Comparison of ENCODE assay signal across 25 mouse cellular contexts in genomic region chr8:46530541-46530940, GRCm38 (mm10). TPM values are rescaled to one million over a fixed set of nuclear protein-coding genes. Genes with fewer than 3 reads are reported as not detected.
DNase-seq lines count a peak whose midpoint lies in the region; ATAC-seq and TF ChIP-seq lines count a peak whose summit lies in the region.
"Had no signal": no experiment of that assay in that cellular context is flagged by ENCODE, and none has a peak within 500 bp of the region (broad histone marks: within the 10 kb centered on the region; RNA-seq: fewer than 3 reads in every experiment).

No protein-coding gene starts in this region.

- ATAC-seq in kidney, embryonic 14.5 days (ENCODE audit: low FRiP score, low TSS enrichment) = no peak
- ATAC-seq: CD4-positive, CD25-positive, alpha-beta regulatory T cell, adult 4 months; forebrain, embryonic 15.5 days; hindbrain, embryonic 16.5 days; intestine, embryonic 15.5 days had no signal

- no peak overlapping the region for H3K27ac ChIP-seq in kidney, adult 2 months (ENCODE audit: insufficient read depth, low read depth, low read length)
- no peak overlapping the region for H3K27ac ChIP-seq in kidney, embryonic 14.5 days (ENCODE audit: low read depth, low read length)
- H3K27ac ChIP-seq: embryonic facial prominence, embryonic 13.5 days; forebrain, embryonic 12.5 days; forebrain, embryonic 15.5 days; heart, embryonic 13.5 days; hindbrain, embryonic 10.5 days; hindbrain, embryonic 13.5 days; intestine, embryonic 15.5 days had no signal

- H3K9ac ChIP-seq in kidney, embryonic 14.5 days (ENCODE audit: low read depth, low read length) = no peak overlapping the region
- H3K9ac ChIP-seq: embryonic facial prominence, embryonic 13.5 days; forebrain, embryonic 12.5 days; forebrain, embryonic 15.5 days; heart, embryonic 13.5 days; hindbrain, embryonic 13.5 days; intestine, embryonic 15.5 days had no signal

- no peaks in the 10 kb centered on the region for H3K27me3 ChIP-seq in kidney, adult 2 months (replicated peaks; ENCODE audit: control insufficient read depth, insufficient read depth, low read length)
- H3K27me3 ChIP-seq in kidney, embryonic 14.5 days (ENCODE audit: control insufficient read depth, insufficient read depth, low read length) = no peaks in the 10 kb centered on the region
- H3K27me3 ChIP-seq: embryonic facial prominence, embryonic 13.5 days; forebrain, embryonic 12.5 days; forebrain, embryonic 15.5 days; heart, embryonic 13.5 days; hindbrain, embryonic 13.5 days; intestine, embryonic 15.5 days had no signal

- no peak for TF ChIP-seq CTCF in kidney, adult 2 months (conservative IDR thresholded peaks at IDR 0.05; ENCODE audit: insufficient read depth, insufficient read length, low read depth, low read length)

- no peak for TF ChIP-seq POLR2A in kidney, adult 2 months (IDR thresholded peaks at IDR 0.05; ENCODE audit: low read depth, low read length)

- H3K36me3 ChIP-seq in kidney, adult 2 months (ENCODE audit: control insufficient read depth, insufficient read depth, low read length) = peaks cover 6% of the 10 kb centered on the region
- no peaks in the 10 kb centered on the region; the same call in 1 of the 2 replicates for H3K36me3 ChIP-seq in kidney, embryonic 14.5 days (ENCODE audit: control insufficient read depth, insufficient read depth, low read length)
- H3K36me3 ChIP-seq: forebrain, embryonic 12.5 days; forebrain, embryonic 15.5 days; hindbrain, embryonic 10.5 days had no signal

- 37% methylated on average over 4 of the region's 4 CpGs for WGBS in kidney, adult 2 months
- WGBS in kidney, embryonic 14.5 days = 18% methylated on average over 4 of the region's 4 CpGs

- no peak overlapping the region for H3K4me3 ChIP-seq in kidney, adult 2 months (ENCODE audit: insufficient read depth, low read depth, low read length)
- H3K4me3 ChIP-seq in kidney, embryonic 14.5 days (ENCODE audit: low read length) = no peak overlapping the region
- H3K4me3 ChIP-seq: embryonic facial prominence, embryonic 13.5 days; erythroblast, embryonic 14.5 days; forebrain, embryonic 12.5 days; forebrain, embryonic 15.5 days; heart, embryonic 13.5 days; hindbrain, embryonic 10.5 days; hindbrain, embryonic 13.5 days; intestine, embryonic 15.5 days had no signal

- H3K4me2 ChIP-seq in kidney, embryonic 14.5 days (replicated peaks; ENCODE audit: low read depth, low read length) = no peak overlapping the region
- H3K4me2 ChIP-seq: embryonic facial prominence, embryonic 13.5 days; forebrain, embryonic 12.5 days; forebrain, embryonic 15.5 days; heart, embryonic 13.5 days; hindbrain, embryonic 13.5 days; intestine, embryonic 15.5 days had no signal

- peaks cover 2% of the 10 kb centered on the region; the same call in 1 of the 2 replicates for H3K4me1 ChIP-seq in kidney, adult 2 months (ENCODE audit: control insufficient read depth, insufficient read depth, low read length)
- H3K4me1 ChIP-seq in kidney, embryonic 14.5 days (ENCODE audit: control insufficient read depth, insufficient read depth, low read length) = no peaks in the 10 kb centered on the region
- H3K4me1 ChIP-seq: forebrain, embryonic 15.5 days; heart, embryonic 13.5 days; intestine, embryonic 15.5 days had no signal

- no peaks in the 10 kb centered on the region for H3K9me3 ChIP-seq in kidney, embryonic 14.5 days (ENCODE audit: control insufficient read depth, low read length)
- H3K9me3 ChIP-seq: embryonic facial prominence, embryonic 13.5 days; forebrain, embryonic 12.5 days; forebrain, embryonic 15.5 days; heart, embryonic 13.5 days; hindbrain, embryonic 10.5 days; hindbrain, embryonic 13.5 days; intestine, embryonic 15.5 days had no signal

- peak; percentile 29 for DNase-seq in kidney, adult 2 months
- DNase-seq in embryo, embryonic 10 days (ENCODE audit: low spot score) = peak; percentile 23
- peak; percentile 13 for DNase-seq in embryo, embryonic 11 days
- peak; percentile 27 for DNase-seq in mesoderm, embryonic 11.5 days (ENCODE audit: low read depth, low spot score)
- no peak for DNase-seq in retina, embryonic 14.5 days (ENCODE audit: low spot score)
- DNase-seq in cerebellum, postnatal 25 days = no peak
- DNase-seq: adrenal gland, adult 2 months; adrenal gland, postnatal 14 days; cerebellum, adult 11-12 months; cerebellum, adult 8-10 months; cerebellum, postnatal 10 days; gastrocnemius, postnatal 14 days; heart, postnatal 36 days; kidney, adult 11 months had no signal

RNA-seq across cellular contexts. Expression of gene Cenpu, which starts 21.3 kb away (rescaled TPM):
- polyA plus RNA-seq in kidney, adult 2 months (2012; rRNA removed) = 0.33 and 0.67 TPM in 2 replicates
- polyA plus RNA-seq in kidney, embryonic 14.5 days (2014; fragmentation: Nextera tagmentation; extraction: Ambion mirVana) = 19.4 and 24.5 TPM in 2 replicates

RNA-seq across cellular contexts. Expression of gene Acsl1, which starts 59.7 kb away (rescaled TPM):
- polyA plus RNA-seq in kidney, adult 2 months (2012; rRNA removed) = 206 and 212 TPM in 2 replicates
- polyA plus RNA-seq in kidney, embryonic 14.5 days (2014; fragmentation: Nextera tagmentation; extraction: Ambion mirVana) = 9.7 and 16.1 TPM in 2 replicates

Comparison
In these comparisons a context has a peak if more than half of its experiments do, and no peak if none do; other contexts are left out.
1. RNA of gene Cenpu, which starts 21.3 kb away (polyA plus RNA-seq): 19.4 to 24.5 TPM in kidney, embryonic 14.5 days; 0.33 to 0.67 TPM in kidney, adult 2 months; every median in the first group is over 10 times any median in the second.
2. RNA of gene Acsl1, which starts 59.7 kb away (polyA plus RNA-seq): 206 to 212 TPM in kidney, adult 2 months; 9.7 to 16.1 TPM in kidney, embryonic 14.5 days; every median in the first group is over 10 times any median in the second.
3. DNase-seq: peak in kidney, adult 2 months (single experiment), embryo, embryonic 10 days (single experiment), embryo, embryonic 11 days (single experiment) and mesoderm, embryonic 11.5 days (single experiment); none in retina, embryonic 14.5 days (single experiment) and cerebellum, postnatal 25 days (0 of 2).